Mouse (Mus musculus) brain, embryonic 14.5 days (tissue): Measurements from ENCODE around the gene BC051142. TPM values are rescaled to one million over a fixed set of nuclear protein-coding genes. Genes with fewer than 3 reads are reported as not detected.
"Not testable (repeated sequence)": the region's sequence is repeated elsewhere in the genome, so short reads cannot be mapped to it uniquely, and the experiment has no call there.

Source experiments
- DNase-seq: peaks from one replicate; pipeline ENCODE4 v3.0.0-alpha.2; 2011; ENCODE audit warnings: low read depth
- CTCF ChIP-seq: fragments of 200-500 bp; IDR thresholded peaks from 2 replicates; pipeline ENCODE4 v1.5.1; 2012; ENCODE audit warnings: inconsistent platforms, mild to moderate bottlenecking, moderate library complexity, borderline replicate concordance; ENCODE audit not compliant: insufficient read depth, insufficient read length; ENCODE audit errors: extremely low read depth
- POLR2A ChIP-seq: fragments of 200-500 bp; IDR thresholded peaks from 2 replicates; pipeline ENCODE4 v1.6.1; 2012; ENCODE audit warnings: mild to moderate bottlenecking, inconsistent platforms, borderline replicate concordance; ENCODE audit not compliant: poor library complexity, insufficient read depth, insufficient read length, severe bottlenecking; ENCODE audit errors: extremely low read depth
- polyA plus RNA-seq: library from polyadenylated mRNA; depleted of rRNA; stranded (reverse); fragments of >200 nt; gene quantifications from 2 replicates; pipeline ENCODE4 v1.2.3, GENCODE M21; 2012; rRNA removed

BC051142 gene
- polyA plus RNA-seq, 1 experiment = 9.9 TPM

DNA sequence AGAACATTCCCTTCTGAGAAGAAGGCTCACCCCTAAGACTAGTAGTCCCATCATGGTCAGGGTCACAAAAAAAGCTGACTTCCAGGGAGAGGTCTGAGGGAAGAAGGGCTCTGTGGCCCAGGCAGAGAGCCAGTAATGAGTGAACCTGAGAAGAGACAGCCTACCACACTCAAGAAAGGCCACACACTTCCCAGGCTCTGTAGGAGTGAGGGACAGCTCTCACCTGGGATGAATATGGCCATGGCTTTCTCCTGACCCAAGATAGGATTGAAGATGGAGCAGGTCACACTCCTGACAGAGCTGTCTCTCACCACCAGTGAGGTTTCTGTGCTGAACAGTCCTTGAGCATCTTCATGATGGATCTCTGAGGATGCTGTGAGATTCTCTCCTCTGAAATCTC lies 94.2 kb downstream of the BC051142 start:
- DNase-seq = no peak
- no peak for TF ChIP-seq POLR2A
- TF ChIP-seq CTCF = no peak

GRCm38 (mm10) chr17:34495156-34495555 lies 96.5 kb downstream of the BC051142 start:
- not testable (repeated sequence) for DNase-seq

- TF ChIP-seq POLR2A = no peak
- no peak for TF ChIP-seq CTCF
- DNase-seq = no peak
These were observed 97.9 kb downstream of the BC051142 start for GRCm38 (mm10) chr17:34496539-34496938.

GRCm38 (mm10) chr17:34497319-34497718 lies 98.7 kb downstream of the BC051142 start:
- not testable (repeated sequence) for DNase-seq

- not testable (repeated sequence) for DNase-seq
These were observed 99.1 kb downstream of the BC051142 start for GRCm38 (mm10) chr17:34497726-34498125.

GRCm38 (mm10) chr17:34507591-34507990 lies 109.0 kb downstream of the BC051142 start:
- DNase-seq = no peak
- TF ChIP-seq POLR2A (no peak), CTCF (no peak)

Other genes starting within 250 kb of the BC051142 start
- gene H2-DMb1, start 245.7 kb upstream of the BC051142 start, polyA plus RNA-seq = 0.82 and 1.1 TPM in 2 replicates
- gene Tap1, start 211.3 kb upstream of the BC051142 start, polyA plus RNA-seq = 1.8 and 2.1 TPM in 2 replicates
- gene Psmb9, start 211.1 kb upstream of the BC051142 start, polyA plus RNA-seq = 0.86 and 1.1 TPM in 2 replicates
- 2.0 and 2.4 TPM in 2 replicates for gene Psmb8, start 201.1 kb upstream of the BC051142 start, polyA plus RNA-seq
- gene Tap2, start 195.3 kb upstream of the BC051142 start, polyA plus RNA-seq = 0.93 and 1.1 TPM in 2 replicates
- 0.04 and 0.11 TPM in 2 replicates for gene H2-Ob, start 159.9 kb upstream of the BC051142 start, polyA plus RNA-seq
- gene H2-Ab1, start 141.1 kb upstream of the BC051142 start, polyA plus RNA-seq = 1.4 and 1.7 TPM in 2 replicates
- gene H2-Aa, start 111.0 kb upstream of the BC051142 start, polyA plus RNA-seq = 0.50 and 0.51 TPM in 2 replicates
- gene H2-Eb1, start 93.0 kb upstream of the BC051142 start, polyA plus RNA-seq = 0.93 and 1.6 TPM in 2 replicates
- gene H2-Eb2, start 73.2 kb upstream of the BC051142 start, polyA plus RNA-seq = 0.09 and 0.18 TPM in 2 replicates
- gene Btnl2, start 44.0 kb upstream of the BC051142 start, polyA plus RNA-seq = 0.03 TPM in 2 replicates
- not detected in 2 replicates for gene Btnl1, start 21.7 kb upstream of the BC051142 start, polyA plus RNA-seq
- gene Btnl4, start 78.5 kb downstream of the BC051142 start, polyA plus RNA-seq = not detected in 2 replicates
- gene Btnl6, start 118.5 kb downstream of the BC051142 start, polyA plus RNA-seq = not detected in 2 replicates
- gene Notch4, start 165.4 kb downstream of the BC051142 start, polyA plus RNA-seq = 13.5 and 15.6 TPM in 2 replicates
- 2.0 and 3.0 TPM in 2 replicates for gene Gpsm3, start 191.0 kb downstream of the BC051142 start, polyA plus RNA-seq
- gene Pbx2, start 192.4 kb downstream of the BC051142 start, polyA plus RNA-seq = 107 and 115 TPM in 2 replicates
- 5.1 and 9.0 TPM in 2 replicates for gene Ager, start 199.0 kb downstream of the BC051142 start, polyA plus RNA-seq
- 189 and 227 TPM in 2 replicates for gene Rnf5, start 204.9 kb downstream of the BC051142 start, polyA plus RNA-seq
- 251 and 279 TPM in 2 replicates for gene Agpat1, start 205.4 kb downstream of the BC051142 start, polyA plus RNA-seq
- 9.2 and 10.3 TPM in 2 replicates for gene Egfl8, start 217.2 kb downstream of the BC051142 start, polyA plus RNA-seq
- gene Ppt2, start 229.7 kb downstream of the BC051142 start, polyA plus RNA-seq = 29.3 and 31.7 TPM in 2 replicates
- gene Prrt1, start 230.7 kb downstream of the BC051142 start, polyA plus RNA-seq = 53.2 and 63.8 TPM in 2 replicates
- 3.8 and 6.8 TPM in 2 replicates for gene Fkbpl, start 245.9 kb downstream of the BC051142 start, polyA plus RNA-seq
- 113 and 133 TPM in 2 replicates for gene Atf6b, start 248.3 kb downstream of the BC051142 start, polyA plus RNA-seq